Mouse (Mus musculus) left cerebral cortex, postnatal 25 days (tissue): ENCODE measurements around the gene Tcap. TPM values are rescaled to one million over a fixed set of nuclear protein-coding genes. Genes with fewer than 3 reads are reported as not detected.

ENCODE experiments used
- DNase-seq, 2 experiments: peaks; one replicate each; pipeline ENCODE4 v3.0.0; 2022; ENCODE audit warnings: low spot score in 2 of 2, mixed read lengths in 1 of 2
- intact Hi-C: fragments of 180-260 bp; cut with DNase I; formaldehyde crosslinking; loops from one replicate; pipeline ENCODE4 v1.15.1; 2025
- total RNA-seq, 2 experiments: library from RNA; stranded (reverse); gene quantifications; 2 replicates each; pipeline ENCODE4 v1.2.3; 2021

Tcap gene
- total RNA-seq = 10 to 100 TPM in 1 of 2 experiments, 1 to 10 TPM in 1; 9.3 to 11.6 TPM

DNA sequence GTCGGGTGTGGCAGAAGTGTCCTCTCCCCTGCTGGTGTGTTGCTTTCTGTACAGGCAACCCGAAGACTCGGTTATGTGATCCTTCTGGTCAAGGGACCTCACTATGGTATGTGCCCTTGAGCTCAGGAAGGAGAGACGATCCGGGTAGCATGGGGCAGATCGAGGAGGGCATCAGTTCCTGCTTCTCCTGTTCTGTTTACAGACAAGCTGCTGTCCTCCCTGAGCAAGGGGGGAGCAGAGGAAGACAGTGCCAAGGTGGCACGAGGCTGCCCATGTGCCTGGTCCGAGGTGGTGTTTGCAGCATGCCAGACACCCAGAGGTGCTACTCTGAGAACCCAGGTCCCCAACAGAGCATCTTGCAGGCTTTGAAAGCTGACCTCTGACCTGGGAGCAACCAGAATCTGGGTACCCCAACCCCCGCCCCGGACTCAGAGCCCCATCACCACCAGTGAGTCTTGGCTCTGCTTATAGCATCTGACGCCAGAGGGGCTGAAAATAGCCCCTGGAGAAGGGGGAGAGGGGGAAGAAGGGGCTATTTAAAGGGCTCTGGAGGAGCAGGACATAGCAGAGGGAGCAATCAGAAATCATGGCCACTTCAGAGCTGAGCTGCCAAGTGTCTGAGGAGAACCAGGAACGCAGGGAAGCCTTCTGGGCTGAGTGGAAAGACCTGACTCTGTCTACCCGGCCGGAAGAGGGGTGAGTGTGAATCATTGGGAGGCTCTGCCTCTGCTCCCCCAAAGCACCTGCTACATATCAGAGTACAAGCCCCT lies at the start of gene Tcap:
Gene Tcap, plus strand, starts transcription at position 551 of the 770 bp plus-strand sequence.
- DNase-seq = peak in 1 of 2 experiments; percentile 46
- intact Hi-C loops = no loop called here

DNA sequence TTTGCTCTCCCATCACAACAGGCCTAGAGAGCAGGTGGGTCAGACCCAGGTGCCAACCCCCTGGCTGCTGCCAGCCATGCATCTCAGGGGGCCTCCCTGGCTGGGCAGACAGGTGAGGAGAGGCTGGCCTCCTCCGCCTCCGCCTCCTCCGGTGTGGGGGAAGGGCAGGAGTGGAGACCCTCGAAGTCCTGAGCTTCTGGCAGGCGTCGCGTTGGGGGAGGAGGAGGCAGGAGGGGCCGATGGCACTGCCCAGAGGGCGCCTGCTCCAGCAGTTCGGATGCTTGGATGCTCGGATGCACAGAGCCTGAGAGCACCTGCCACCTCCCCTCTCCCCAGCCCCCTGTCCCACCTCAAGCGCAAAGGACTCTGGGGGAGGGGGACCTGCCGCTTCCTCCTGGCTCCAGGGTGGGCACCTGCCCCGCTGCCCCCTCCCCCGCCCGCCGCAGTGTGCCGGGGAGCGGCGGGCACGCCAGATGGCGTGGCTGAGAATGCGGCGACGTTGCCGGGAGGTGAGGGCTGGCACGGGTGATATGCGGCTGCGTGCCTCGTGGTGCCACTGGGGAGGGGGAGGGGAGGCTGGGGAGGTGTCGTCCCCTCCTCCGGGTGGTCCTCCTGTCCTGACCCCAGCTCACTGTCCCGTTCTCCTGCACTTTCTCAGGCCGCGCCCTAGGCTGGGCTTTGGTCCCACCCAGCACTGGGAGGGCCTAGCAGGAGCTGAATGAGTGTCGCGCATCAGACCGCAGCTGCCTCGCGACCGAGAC lies 49.5 kb upstream of the Tcap start:
- intact Hi-C loops = no loop called here
- DNase-seq = peak in 1 of 2 experiments; percentile 51

DNA sequence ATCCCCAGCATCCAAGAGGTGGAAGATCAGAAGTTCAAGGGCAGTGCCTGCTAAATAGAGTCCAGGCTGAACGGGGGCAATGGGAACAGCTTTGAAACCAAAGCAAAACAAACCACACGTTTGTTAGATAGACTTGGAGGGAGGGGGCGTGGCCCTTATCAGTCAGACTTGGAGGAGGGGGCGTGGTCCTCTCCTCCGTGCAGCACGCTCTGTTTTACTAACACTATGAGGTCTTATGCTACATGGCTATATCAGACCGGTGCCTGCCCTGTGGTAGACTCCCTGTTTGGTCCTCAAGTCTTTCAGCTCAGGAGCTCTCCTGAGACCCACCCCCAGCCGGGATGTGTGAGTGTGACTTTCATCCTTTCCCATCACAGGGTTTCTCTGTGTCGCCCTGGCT lies 48.4 kb upstream of the Tcap start:
- no peak for DNase-seq
- intact Hi-C loops = no loop called here

DNA sequence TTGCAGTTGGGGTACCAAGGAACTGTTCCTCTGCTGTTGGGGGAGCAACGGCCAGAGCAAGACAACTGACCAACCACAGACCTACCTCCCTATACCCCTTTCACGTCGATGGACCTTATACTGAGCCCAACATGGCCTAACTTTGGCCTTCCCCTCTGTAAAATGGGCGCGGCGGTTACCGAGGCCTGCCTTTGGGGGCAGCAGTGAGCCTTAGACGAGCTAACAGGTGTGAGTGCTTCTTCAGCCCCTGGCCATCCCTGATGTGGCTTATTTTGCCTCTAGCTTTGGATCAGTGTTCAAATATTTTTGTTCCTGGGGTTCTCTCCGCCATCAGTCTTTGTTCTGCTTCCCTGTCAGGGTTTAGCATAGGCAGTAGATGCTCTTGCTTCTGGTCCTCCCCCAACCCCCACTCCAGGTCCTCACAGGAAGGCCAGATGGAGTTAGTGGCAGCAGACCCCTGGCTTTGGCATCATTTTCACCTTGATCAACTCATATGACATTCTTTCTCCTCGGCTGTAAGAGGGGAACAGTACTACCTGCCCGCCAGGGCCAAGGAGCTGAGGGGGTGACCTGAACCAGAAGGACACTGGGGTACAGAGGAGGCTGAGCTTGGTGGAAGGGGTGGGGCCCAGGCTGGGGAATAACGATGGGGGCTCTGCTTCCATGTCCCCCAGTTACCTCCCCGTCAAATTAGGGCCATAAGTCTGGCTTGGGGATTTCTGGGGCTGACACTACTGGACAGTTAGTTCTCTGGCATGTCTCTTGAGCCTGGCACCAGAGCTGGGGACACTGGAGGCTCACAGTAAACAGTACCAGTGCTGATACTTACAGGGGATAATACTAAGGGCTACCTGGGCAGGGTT lies 47.1 kb upstream of the Tcap start:
- intact Hi-C loops = no loop called here

DNA sequence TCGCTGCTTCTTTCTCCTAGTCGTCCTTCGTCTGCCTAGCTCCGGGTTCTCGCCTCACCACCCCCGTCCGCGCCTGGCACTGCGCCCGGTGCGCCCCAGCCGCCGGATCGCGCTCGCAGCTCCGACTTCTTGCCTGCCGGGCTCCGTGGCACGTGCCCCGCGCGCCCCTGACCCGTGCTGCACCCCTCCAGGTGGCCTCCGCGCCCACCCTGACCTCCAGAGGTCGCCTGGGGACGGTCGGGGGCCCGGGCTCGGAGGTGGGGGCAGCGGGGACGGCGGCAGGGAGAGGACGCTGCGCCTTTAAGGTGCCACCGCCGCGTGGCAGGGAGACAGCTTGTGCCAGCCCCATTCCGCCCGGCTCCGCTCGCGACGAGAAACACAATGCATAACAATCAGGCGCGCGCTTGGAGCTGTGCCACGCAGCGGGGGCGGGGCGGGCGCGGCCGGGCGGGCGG lies 45.1 kb upstream of the Tcap start:
- intact Hi-C loops = no loop called here
- peak; percentile 85 to 91 for DNase-seq

More for the DNA sequence above, 47.1 kb upstream of the Tcap start:
- DNase-seq = no peak

DNA sequence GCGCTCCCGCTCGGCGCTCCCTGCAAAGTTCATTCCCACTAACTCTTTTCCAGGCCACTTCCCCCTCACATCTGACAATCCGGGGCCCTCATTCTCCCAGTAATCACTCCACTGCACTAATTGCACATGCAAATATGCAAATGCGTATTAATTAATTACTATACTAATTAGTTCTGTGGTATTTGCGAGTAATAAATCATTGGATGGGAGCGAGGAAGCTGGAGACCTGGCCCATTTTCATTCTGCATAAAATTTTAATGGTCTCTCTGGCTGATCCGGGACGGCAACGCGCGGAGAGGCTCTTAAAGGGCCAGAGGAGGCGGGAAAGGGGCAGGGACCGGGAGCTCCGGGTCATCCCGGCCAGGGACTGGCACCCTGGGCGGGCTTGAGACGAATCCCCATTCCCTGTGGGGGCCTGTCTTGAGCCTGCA lies 44.5 kb upstream of the Tcap start:
- DNase-seq = peak in 1 of 2 experiments; percentile 53
- intact Hi-C loops = no loop called here

DNA sequence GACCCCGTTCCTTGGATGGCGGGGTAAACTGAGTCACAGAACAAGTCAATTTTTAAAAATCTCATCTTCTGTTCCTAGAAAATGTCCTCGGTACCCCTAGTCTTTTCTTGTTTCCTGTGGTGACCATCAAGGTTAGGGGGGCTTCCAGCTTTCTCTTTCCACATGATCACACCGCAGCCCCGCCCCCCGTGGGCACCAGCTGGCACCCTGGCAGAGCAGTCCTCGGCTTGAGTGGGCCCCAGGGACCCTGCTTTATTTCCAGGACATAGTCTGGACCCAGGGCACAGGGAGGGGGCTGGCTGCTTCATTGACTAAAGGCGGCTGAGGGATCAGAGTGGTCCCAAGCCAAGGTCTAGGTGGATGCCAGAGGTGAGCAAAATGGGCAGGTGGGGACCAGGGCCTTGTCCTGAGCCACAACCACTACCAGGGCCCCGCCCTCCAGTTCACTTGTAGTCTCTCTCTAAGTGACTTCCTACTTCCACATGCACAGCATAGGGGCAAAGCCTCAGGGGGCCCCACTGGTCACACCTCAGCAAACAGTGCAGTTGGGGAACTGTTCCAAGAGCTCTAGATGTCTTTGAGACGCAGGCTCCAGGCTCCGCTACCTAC lies 43.8 kb upstream of the Tcap start:
- DNase-seq = no peak
- intact Hi-C loops = loop anchor here (5.0 kb wide), 1 partner anchor 98 kb away; the partner anchor contains the start of gene Mien1

DNA sequence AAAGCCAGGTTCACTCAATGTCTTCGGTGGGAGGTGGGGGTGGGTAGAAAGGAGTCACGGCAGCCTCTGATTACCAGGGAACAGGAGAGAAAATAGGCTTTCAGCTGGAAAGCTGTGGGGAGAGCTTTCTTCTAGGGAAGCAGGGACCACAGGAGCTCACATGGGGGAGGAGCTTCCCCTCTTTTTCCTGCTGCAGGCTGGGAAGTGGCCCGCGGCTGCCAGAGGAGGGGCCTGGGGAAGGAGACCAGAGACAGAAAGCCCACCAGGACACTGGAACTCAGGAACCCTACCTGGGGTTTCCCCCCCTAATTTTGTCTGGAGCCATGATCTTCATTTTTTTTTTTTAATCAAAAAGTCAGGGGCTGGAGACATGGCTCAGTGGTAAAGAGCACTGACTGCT lies 43.0 kb upstream of the Tcap start:
- intact Hi-C loops = loop anchor here (5.0 kb wide), 1 partner anchor 97 kb away; the partner anchor contains the start of gene Mien1
- DNase-seq = no peak

DNA sequence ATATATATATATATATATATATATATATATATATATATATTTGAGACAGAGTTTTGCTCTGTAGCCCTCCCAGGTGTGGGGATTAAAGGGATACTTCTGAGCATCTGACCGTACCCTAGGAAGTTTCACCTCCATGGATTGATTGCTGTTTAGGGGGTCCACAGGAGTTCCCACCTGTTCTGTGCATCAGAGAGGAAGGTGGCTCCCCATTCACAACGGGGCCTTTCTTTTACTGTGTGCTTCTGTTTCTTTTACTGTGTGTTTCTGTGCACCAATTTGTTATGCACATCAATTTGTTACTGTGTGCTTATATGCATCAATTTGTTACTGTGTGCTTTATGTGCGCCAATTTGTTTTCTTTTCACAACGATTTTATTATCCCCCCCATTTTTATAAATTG lies 42.4 kb upstream of the Tcap start:
- intact Hi-C loops = loop anchor here (5.0 kb wide), 1 partner anchor 96 kb away; the partner anchor contains the start of gene Mien1
- no peak for DNase-seq

DNA sequence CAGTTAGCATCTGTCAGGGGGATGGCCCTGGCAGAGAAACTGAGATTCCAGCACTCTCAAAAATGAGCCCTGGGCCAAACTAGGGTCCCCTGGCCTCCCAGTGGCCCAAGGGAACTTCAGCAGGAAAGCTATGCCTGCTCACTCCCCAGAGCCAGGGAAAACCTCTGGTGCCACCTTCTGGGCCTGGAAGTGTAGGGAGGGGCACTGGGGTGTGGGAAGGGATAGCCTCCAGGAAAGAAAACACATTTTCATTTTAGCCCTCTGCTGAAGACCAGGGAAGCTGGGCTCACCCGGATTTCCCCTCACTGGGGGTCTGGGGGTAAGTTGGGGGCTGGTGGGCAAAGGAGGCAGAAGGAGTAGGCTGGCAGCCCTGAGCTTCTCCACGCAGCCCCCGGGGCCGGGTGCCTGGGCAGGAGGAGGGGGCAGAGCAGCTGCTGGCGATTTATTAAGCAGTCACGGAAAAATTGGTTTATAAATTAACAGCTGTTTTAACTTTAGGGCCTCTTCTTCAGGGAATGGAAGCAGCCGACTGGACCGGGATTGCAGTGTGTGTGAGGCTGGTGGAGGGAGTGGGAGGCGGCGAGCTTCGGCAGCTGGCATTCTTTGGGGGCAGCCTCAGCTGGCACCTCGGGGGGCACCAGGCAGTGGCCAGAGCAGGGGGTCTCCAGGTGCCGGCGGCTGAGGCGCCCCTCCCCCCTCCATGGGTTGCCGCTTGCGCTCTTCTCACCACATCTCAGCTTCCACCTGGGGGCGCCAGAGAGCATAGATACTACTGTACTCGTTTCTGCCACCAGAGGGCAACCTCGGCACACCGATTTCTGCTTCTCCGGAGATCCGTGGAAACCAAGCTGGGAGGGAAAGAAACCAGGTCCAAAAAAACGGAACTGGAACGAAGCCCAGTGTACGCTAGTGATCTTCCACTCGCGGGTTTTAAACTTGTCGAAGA lies 41.3 kb upstream of the Tcap start:
- DNase-seq = peak; percentile 98
- intact Hi-C loops = loop anchor here (1.0 to 5.0 kb wide), 5 partner anchors 31 to 115 kb away; partner anchors contain the start of gene Mien1

DNA sequence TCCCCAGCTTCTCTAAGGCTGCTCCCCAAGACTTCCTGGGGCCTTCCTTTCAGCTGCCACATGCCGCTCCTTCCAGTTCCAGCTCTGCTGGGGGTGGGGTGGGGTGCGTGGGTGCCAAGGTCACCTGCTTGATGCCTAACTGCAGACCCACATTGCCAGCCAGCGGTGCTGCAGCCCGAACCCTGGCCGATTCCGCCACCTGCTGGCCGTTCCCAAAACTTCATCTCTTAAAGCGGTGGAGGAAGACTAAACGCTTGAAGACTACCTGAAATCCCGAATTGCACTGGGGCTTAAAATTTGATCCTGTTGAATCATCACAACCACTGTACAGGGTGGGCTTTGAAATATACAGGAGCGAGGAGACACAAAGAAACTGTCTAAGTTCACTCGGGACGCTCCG lies 38.4 kb upstream of the Tcap start:
- intact Hi-C loops = no loop called here
- DNase-seq = peak; percentile 80 to 88

DNA sequence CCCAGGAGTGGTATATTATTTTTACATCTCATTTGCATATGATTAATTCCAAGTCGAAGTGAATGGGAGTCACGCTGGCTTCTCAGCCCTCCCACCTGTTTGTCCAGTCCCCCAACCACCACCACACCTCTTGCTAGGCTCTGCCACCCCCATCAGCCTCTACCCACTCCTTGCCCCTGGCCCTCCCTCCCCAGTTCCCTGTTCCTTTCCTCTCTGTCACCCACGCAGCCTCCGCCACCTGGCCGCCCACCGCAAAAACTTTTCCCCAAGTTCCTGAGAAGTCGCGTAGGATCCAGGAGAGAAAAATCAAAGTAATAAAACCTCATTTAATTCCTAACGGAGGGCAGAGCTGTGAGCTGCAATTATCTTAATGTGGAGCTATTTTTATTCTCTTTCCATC lies 37.4 kb upstream of the Tcap start:
- peak in 1 of 2 experiments; percentile 59 for DNase-seq
- intact Hi-C loops = no loop called here

DNA sequence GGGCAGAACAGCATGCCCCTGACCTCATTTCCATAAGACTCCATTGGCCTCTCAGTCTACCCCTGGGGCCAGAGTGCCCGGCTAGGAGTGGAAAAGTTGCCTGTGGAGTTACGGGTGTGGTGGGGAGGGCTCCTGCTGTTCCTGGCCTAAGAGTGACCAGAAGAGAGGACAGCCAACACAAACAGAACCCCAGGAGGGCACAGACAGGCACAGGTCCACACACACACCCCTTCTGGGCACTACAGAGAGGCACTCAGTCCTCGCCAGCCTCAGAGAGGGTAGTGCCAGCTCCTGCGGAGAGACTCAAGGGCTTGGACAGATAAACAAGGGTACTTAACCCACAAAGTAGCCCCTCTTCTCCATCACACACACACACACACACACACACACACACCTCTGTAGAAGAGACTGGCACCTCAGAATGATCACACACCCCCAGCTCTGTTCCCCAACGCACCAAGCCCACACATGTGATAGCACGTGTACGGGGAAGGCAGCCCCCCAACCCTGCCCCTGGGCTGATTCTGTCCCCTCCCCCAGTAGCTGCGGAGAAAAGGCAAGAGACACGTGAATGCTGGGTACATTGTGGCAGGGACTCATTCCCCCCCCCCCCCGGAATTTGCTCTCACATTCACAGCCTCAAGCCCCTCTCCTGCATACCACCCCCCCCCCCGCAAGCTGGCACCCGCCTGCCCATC lies 36.1 kb upstream of the Tcap start:
- intact Hi-C loops = no loop called here
- no peak for DNase-seq

DNA sequence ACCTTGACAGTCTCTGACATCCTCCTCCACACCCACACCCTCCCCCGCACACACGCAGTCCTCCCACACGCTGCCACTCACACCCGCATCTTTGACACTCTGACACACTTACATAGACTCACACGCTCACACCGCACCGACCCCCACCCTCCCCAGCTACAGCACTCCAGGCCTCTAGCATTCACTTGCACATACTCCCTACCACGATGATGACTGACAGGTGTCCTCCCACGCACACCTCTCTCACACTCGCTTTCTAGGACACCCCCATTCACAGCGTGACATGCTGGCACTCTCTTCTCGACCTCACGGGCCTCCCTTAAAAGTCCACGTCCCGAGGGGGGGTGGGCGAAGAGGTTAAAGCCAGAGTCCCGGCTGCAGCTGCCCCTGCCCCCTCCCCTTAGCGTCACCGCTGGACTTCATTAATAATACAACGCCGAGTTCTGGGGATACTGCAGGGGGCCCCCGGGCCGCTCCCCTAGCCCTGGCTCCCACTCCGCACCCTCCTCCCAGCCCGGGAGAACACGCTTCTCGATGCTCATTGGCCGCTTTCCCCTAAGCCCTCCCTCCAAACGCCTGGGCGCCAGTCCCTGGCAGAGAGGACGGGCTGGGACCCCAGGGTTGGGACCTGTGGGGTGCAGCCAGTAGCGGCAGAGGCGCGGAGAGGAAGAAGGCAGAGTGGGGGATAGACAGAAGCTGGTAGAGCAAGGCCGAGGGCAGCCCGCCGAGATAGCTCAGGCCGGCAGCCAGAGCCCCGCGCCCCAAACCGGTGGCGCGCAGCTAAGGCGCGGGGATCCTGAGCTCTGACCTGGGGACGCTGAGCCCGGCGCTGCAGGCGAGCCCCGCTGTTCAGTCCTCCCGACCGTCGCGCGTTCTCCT lies 35.3 kb upstream of the Tcap start, which contains the start of gene Ppp1r1b:
Gene Ppp1r1b, plus strand, starts transcription at position 322 of the 879 bp plus-strand sequence.
- peak; percentile 72 to 76 for DNase-seq
- intact Hi-C loops = no loop called here

DNA sequence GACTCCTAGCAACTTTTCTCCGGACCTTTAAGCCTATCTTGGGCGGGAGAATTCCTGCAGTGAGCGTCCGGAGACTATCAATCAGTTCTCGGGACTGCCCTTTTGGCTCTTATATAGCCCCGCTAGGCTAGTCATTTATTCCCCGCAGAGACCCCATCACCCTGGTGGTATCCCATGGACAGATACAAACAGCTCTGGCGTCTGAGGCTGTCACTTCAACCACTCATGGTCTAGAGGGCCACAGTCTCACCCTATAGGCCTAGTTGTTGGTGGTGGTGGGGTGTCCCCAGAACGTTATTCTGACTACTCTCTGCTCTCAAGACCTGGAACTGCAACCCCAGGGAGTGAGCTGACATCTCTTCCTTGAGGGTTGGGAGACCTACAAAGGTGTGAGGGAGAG lies 34.3 kb upstream of the Tcap start:
- intact Hi-C loops = no loop called here

DNA sequence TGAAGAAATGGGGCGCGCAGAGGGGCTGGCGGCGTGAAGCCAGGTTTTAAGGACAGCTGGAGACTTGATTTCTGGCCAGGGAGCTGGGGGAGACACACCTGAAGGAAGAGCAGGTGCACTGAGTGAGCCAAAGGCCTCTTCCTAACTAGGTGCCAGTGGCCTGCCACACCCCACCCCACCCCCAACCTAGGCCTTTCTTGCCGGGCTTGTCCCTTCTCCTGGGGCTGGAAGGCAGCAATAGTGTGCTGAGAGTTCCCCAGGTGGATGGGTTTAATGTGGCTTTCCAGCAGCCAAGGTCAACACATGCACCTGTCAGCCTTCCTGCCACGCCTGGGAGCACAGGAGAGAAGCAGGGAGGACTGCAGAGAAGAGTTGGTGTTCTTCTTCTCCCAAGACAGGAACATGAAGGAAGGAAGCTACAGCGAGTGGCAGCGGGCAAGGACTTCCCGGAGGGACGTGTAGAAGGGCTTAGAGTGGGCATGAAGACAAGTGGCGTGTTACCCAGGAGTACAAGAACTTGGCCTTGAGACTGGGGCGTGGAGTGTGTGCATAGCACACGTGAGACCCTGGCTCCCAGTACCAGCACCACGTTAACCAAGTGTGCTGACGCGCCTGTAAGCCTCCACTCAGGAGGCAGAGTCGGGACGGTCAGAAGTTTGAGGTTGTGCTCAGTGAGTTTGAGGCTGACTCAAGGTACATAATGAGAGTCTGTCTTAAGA lies 31.2 kb upstream of the Tcap start:
- DNase-seq = no peak
- intact Hi-C loops = no loop called here

More for the DNA sequence above, 34.3 kb upstream of the Tcap start:
- DNase-seq = no peak
